Mouse (Mus musculus) erythroblast, adult 5-6 weeks (primary cell): ENCODE measurements around the gene Gm26657. TPM values are rescaled to one million over a fixed set of nuclear protein-coding genes. Genes with fewer than 3 reads are reported as not detected.

Experiments
- ATAC-seq: replicated peaks from 2 replicates; pipeline ENCODE4 v1.8.0; 2016; ENCODE audit warnings: moderate number of reproducible peaks, mild to moderate bottlenecking, moderate TSS enrichment, inconsistent platforms; ENCODE audit not compliant: poor library complexity, low FRiP score, severe bottlenecking
- total RNA-seq, 2 experiments: library from RNA; stranded (forward) in 1 of 2; stranded (reverse) in 1 of 2; fragments of 150-400 nt in 1 of 2; fragments of 200-764, 138-1000 nt in 1 of 2; gene quantifications; 2 replicates each; pipeline versions ENCODE4 v1.2.3 to v1.2.4; 2015 to 2017; ENCODE audit warnings: low replicate concordance in 2 of 2

The Gm26657 gene
- total RNA-seq (2015; ENCODE audit: low replicate concordance) (not detected in 2 replicates), total RNA-seq (2017; ENCODE audit: low replicate concordance) (not detected in 2 replicates)

GRCm38 (mm10) chr4:56740020-56740485, at the start of gene Gm26657:
TSS of gene Gm26657 (plus strand) at chr4:56740070.
- no peak for ATAC-seq

- ATAC-seq, result no peak
These were observed 43.5 kb upstream of the Gm26657 start for GRCm38 (mm10) chr4:56696401-56696800.

GRCm38 (mm10) chr4:56698671-56699070, 41.2 kb upstream of the Gm26657 start:
- no peak for ATAC-seq

- no peak for ATAC-seq
These were observed 37.6 kb upstream of the Gm26657 start for GRCm38 (mm10) chr4:56702234-56702633.

GRCm38 (mm10) chr4:56713155-56713554, 26.7 kb upstream of the Gm26657 start:
- no peak for ATAC-seq

GRCm38 (mm10) chr4:56716801-56717200, 23.1 kb upstream of the Gm26657 start:
- ATAC-seq, result no peak

- no peak for ATAC-seq
These were observed 21.9 kb upstream of the Gm26657 start for GRCm38 (mm10) chr4:56717932-56718331.

- no peak for ATAC-seq
These were observed 21.1 kb upstream of the Gm26657 start for GRCm38 (mm10) chr4:56718573-56719442.

- no peak for ATAC-seq
These were observed 20.4 kb upstream of the Gm26657 start for GRCm38 (mm10) chr4:56719456-56719855.

GRCm38 (mm10) chr4:56720403-56720802, 19.5 kb upstream of the Gm26657 start:
- ATAC-seq, result no peak

- ATAC-seq, result no peak
These were observed 18.4 kb upstream of the Gm26657 start for GRCm38 (mm10) chr4:56721469-56721868.

GRCm38 (mm10) chr4:56722346-56722745, 17.5 kb upstream of the Gm26657 start:
- no peak for ATAC-seq

- ATAC-seq, result no peak
These were observed 16.6 kb upstream of the Gm26657 start for GRCm38 (mm10) chr4:56723237-56723636.

- no peak for ATAC-seq
These were observed 14.0 kb upstream of the Gm26657 start for GRCm38 (mm10) chr4:56725839-56726238.

- no peak for ATAC-seq
These were observed 741 bp downstream of the Gm26657 start for GRCm38 (mm10) chr4:56740611-56741010.

- ATAC-seq, result no peak
These were observed 1.2 kb downstream of the Gm26657 start, which contains the start of gene Actl7b for GRCm38 (mm10) chr4:56741041-56741493. TSS of gene Actl7b (minus strand) at chr4:56741443.

- no peak for ATAC-seq
These were observed 2.8 kb downstream of the Gm26657 start for GRCm38 (mm10) chr4:56742698-56743097.

GRCm38 (mm10) chr4:56743363-56744195, 3.7 kb downstream of the Gm26657 start, which contains the start of gene Actl7a:
TSS of gene Actl7a (plus strand) at chr4:56743413.
- no peak for ATAC-seq

- ATAC-seq, result no peak
These were observed 6.5 kb downstream of the Gm26657 start for GRCm38 (mm10) chr4:56746345-56746744.

GRCm38 (mm10) chr4:56747456-56747855, 7.6 kb downstream of the Gm26657 start:
- ATAC-seq, result no peak
